Mouse (Mus musculus) midbrain, embryonic 10.5 days (tissue): ENCODE data around the gene Sec24b. TPM values are rescaled to one million over a fixed set of nuclear protein-coding genes. Genes with fewer than 3 reads are reported as not detected.

ENCODE experiments used
- DNase-seq: peaks from one replicate; pipeline ENCODE4 v3.0.0-alpha.2; 2017; ENCODE audit warnings: low spot score
- H3K27ac ChIP-seq: fragments of 300-500 bp; sonication (generic); replicated peaks from 2 replicates; pipeline ENCODE4 v1.5.1; 2016; ENCODE audit warnings: mild to moderate bottlenecking
- H3K27me3 ChIP-seq: fragments of 300-500 bp; sonication (generic); 2 replicates; pipeline ENCODE4 v1.6.1; 2016; ENCODE audit warnings: low read depth, mild to moderate bottlenecking; ENCODE audit not compliant: poor library complexity, severe bottlenecking
- H3K36me3 ChIP-seq: fragments of 300-500 bp; sonication (generic); 2 replicates; pipeline ENCODE4 v1.6.1; 2016; ENCODE audit warnings: mild to moderate bottlenecking, moderate library complexity
- H3K4me1 ChIP-seq: fragments of 300-500 bp; sonication (generic); 2 replicates; pipeline ENCODE4 v1.6.1; 2016
- H3K4me3 ChIP-seq: fragments of 300-500 bp; sonication (generic); 2 replicates; pipeline ENCODE4 v1.5.1; 2016; ENCODE audit warnings: mild to moderate bottlenecking, moderate library complexity
- H3K9me3 ChIP-seq: fragments of 300-500 bp; sonication (generic); replicated peaks from 2 replicates; pipeline ENCODE4 v1.6.1; 2016; ENCODE audit warnings: mild to moderate bottlenecking
- whole genome bisulfite sequencing: fragments of 180-500 bp; shearing (Covaris S2); methylation state at CpG from one replicate; pipeline ENCODE4 v1.1.7; 2016; 5-methylcytosine and 5-hydroxymethylcytosine counted together
- polyA plus RNA-seq: library from polyadenylated mRNA; unstranded; fragments of >200 nt; fragmentation: Nextera tagmentation; extraction: Ambion mirVana; gene quantifications from 2 replicates; pipeline ENCODE4 v1.2.1, GENCODE M21; 2016

The Sec24b gene
- polyA plus RNA-seq, 1 experiment from 2014 or later = 32.4 TPM

- H3K27me3 ChIP-seq = peaks cover under 1% of the 10 kb centered on the region; the same call in 1 of the 2 replicates
- H3K9me3 ChIP-seq = no peaks in the 10 kb centered on the region
- H3K36me3 ChIP-seq = no peaks in the 10 kb centered on the region
- 84% methylated on average over 8 of the region's 8 CpGs for WGBS
- H3K4me3 ChIP-seq = no peak overlapping the region
- no peak for DNase-seq
- H3K4me1 ChIP-seq = no peaks in the 10 kb centered on the region
- no peak overlapping the region for H3K27ac ChIP-seq
These were observed 98.8 kb downstream of the Sec24b start for GRCm38 (mm10) chr3:129962533-129962932.

- DNase-seq = no peak
- WGBS = 84% methylated on average over 4 of the region's 4 CpGs
- H3K27ac ChIP-seq = no peak overlapping the region
These were observed 108.1 kb downstream of the Sec24b start for GRCm38 (mm10) chr3:129953296-129953695.

GRCm38 (mm10) chr3:129949158-129949773, 112.1 kb downstream of the Sec24b start:
- DNase-seq = no peak

More at GRCm38 (mm10) chr3:129953296-129953695, 108.1 kb downstream of the Sec24b start:
- Histone ChIP-seq H3K4me3 (no peak overlapping the region), H3K9me3 (no peaks in the 10 kb centered on the region), H3K36me3 (no peaks in the 10 kb centered on the region), H3K4me1 (no peaks in the 10 kb centered on the region), H3K27me3 (no peaks in the 10 kb centered on the region)

GRCm38 (mm10) chr3:129948359-129948758, 113.0 kb downstream of the Sec24b start:
- Histone ChIP-seq H3K36me3 (no peaks in the 10 kb centered on the region), H3K9me3 (no peaks in the 10 kb centered on the region), H3K4me1 (no peaks in the 10 kb centered on the region), H3K27ac (no peak overlapping the region), H3K27me3 (no peaks in the 10 kb centered on the region), H3K4me3 (no peak overlapping the region)
- DNase-seq = no peak
- whole genome bisulfite sequencing = 90% methylated on average over 5 of the region's 5 CpGs

More at GRCm38 (mm10) chr3:129949158-129949773, 112.1 kb downstream of the Sec24b start:
- WGBS = 87% methylated on average over 5 of the region's 5 CpGs
- Histone ChIP-seq H3K4me3 (no peak overlapping the region), H3K36me3 (no peaks in the 10 kb centered on the region), H3K27ac (no peak overlapping the region), H3K27me3 (no peaks in the 10 kb centered on the region), H3K9me3 (no peaks in the 10 kb centered on the region), H3K4me1 (no peaks in the 10 kb centered on the region)

- Histone ChIP-seq H3K9me3 (no peaks in the 10 kb centered on the region), H3K27ac (no peak overlapping the region), H3K36me3 (no peaks in the 10 kb centered on the region), H3K4me3 (no peak overlapping the region), H3K27me3 (no peaks in the 10 kb centered on the region), H3K4me1 (no peaks in the 10 kb centered on the region)
- no peak for DNase-seq
- 78% methylated on average over 5 of the region's 5 CpGs for WGBS
These were observed 115.0 kb downstream of the Sec24b start for GRCm38 (mm10) chr3:129946217-129946914.

- H3K9me3 ChIP-seq = no peaks in the 10 kb centered on the region
- no peaks in the 10 kb centered on the region for H3K36me3 ChIP-seq
- no peak overlapping the region for H3K4me3 ChIP-seq
- no peak overlapping the region for H3K27ac ChIP-seq
- DNase-seq = no peak
- 85% methylated on average over 4 of the region's 4 CpGs for WGBS
- H3K4me1 ChIP-seq = no peaks in the 10 kb centered on the region
- no peaks in the 10 kb centered on the region for H3K27me3 ChIP-seq
These were observed 117.5 kb downstream of the Sec24b start for GRCm38 (mm10) chr3:129943813-129944212.

GRCm38 (mm10) chr3:129941291-129941690, 120.1 kb downstream of the Sec24b start:
- no peaks in the 10 kb centered on the region for H3K27me3 ChIP-seq
- no peak overlapping the region for H3K4me3 ChIP-seq
- no peak for DNase-seq
- H3K27ac ChIP-seq = no peak overlapping the region
- H3K36me3 ChIP-seq = no peaks in the 10 kb centered on the region
- H3K9me3 ChIP-seq = no peaks in the 10 kb centered on the region
- WGBS = 84% methylated on average over 1 of the region's 1 CpGs
- H3K4me1 ChIP-seq = no peaks in the 10 kb centered on the region

- DNase-seq = no peak
- Histone ChIP-seq H3K4me1 (no peaks in the 10 kb centered on the region), H3K27ac (no peak overlapping the region), H3K27me3 (no peaks in the 10 kb centered on the region), H3K9me3 (no peaks in the 10 kb centered on the region), H3K36me3 (no peaks in the 10 kb centered on the region), H3K4me3 (no peak overlapping the region)
- 91% methylated on average over 2 of the region's 2 CpGs for WGBS
These were observed 120.6 kb downstream of the Sec24b start for GRCm38 (mm10) chr3:129940780-129941179.

GRCm38 (mm10) chr3:129939058-129939457, 122.3 kb downstream of the Sec24b start:
- Histone ChIP-seq H3K4me1 (no peaks in the 10 kb centered on the region), H3K9me3 (no peaks in the 10 kb centered on the region), H3K36me3 (no peaks in the 10 kb centered on the region), H3K4me3 (no peak overlapping the region), H3K27ac (no peak overlapping the region), H3K27me3 (no peaks in the 10 kb centered on the region)
- WGBS = 63% methylated on average over 7 of the region's 7 CpGs
- peak; percentile 12 for DNase-seq

GRCm38 (mm10) chr3:129937848-129938247, 123.5 kb downstream of the Sec24b start:
- H3K9me3 ChIP-seq = no peaks in the 10 kb centered on the region
- DNase-seq = no peak
- 79% methylated on average over 3 of the region's 3 CpGs for WGBS
- H3K4me1 ChIP-seq = no peaks in the 10 kb centered on the region
- no peaks in the 10 kb centered on the region for H3K27me3 ChIP-seq
- no peaks in the 10 kb centered on the region for H3K36me3 ChIP-seq
- H3K4me3 ChIP-seq = no peak overlapping the region
- H3K27ac ChIP-seq = no peak overlapping the region

- no peak for DNase-seq
- no peaks in the 10 kb centered on the region for H3K36me3 ChIP-seq
- no peaks in the 10 kb centered on the region for H3K9me3 ChIP-seq
- no peak overlapping the region for H3K27ac ChIP-seq
- no peak overlapping the region for H3K4me3 ChIP-seq
- no peaks in the 10 kb centered on the region for H3K4me1 ChIP-seq
- no peaks in the 10 kb centered on the region for H3K27me3 ChIP-seq
- 60% methylated on average over 9 of the region's 9 CpGs for WGBS
These were observed 124.8 kb downstream of the Sec24b start for GRCm38 (mm10) chr3:129936561-129936960.
